Mouse (Mus musculus): Measurements from ENCODE around the gene Fut8. TPM values are rescaled to one million over a fixed set of nuclear protein-coding genes. Genes with fewer than 3 reads are reported as not detected.
"Not testable (repeated sequence)": the region's sequence is repeated elsewhere in the genome, so short reads cannot be mapped to it uniquely, and the experiment has no call there.

Gene Fut8
- total RNA-seq, 2 experiments from 2014 or later = 24.9 to 26.8 TPM

GRCm38 (mm10) chr12:77222272-77222874 lies 15.6 kb upstream of the Fut8 start:
- DNase-seq = no peak

DNA sequence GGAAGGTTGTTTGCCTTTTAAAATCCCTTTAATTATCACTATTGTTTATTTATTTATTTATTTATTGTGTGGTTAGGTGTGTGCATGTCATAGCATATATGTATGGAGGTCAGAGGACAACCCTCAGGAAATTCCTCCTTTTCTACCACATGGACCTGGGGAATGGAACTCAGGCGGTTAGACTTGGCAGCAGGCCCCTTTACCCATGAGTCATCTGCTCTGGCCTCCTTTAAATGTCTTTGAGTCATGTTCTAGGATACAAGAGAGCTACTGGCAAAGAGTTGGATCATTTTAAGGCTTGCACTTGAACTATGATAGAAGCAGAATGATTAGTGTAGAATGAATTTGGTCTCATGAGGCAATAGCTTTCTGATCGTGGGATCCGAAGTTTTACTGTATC lies 14.3 kb upstream of the Fut8 start:
- no peak for DNase-seq

GRCm38 (mm10) chr12:77224121-77224520 lies 13.8 kb upstream of the Fut8 start:
- DNase-seq = no peak

- no peak for DNase-seq
Observed at GRCm38 (mm10) chr12:77224891-77225290, 13.0 kb upstream of the Fut8 start.

GRCm38 (mm10) chr12:77225727-77226126 lies 12.2 kb upstream of the Fut8 start:
- DNase-seq = no peak

GRCm38 (mm10) chr12:77235958-77236357 lies 2.0 kb upstream of the Fut8 start:
- no peak for DNase-seq

DNA sequence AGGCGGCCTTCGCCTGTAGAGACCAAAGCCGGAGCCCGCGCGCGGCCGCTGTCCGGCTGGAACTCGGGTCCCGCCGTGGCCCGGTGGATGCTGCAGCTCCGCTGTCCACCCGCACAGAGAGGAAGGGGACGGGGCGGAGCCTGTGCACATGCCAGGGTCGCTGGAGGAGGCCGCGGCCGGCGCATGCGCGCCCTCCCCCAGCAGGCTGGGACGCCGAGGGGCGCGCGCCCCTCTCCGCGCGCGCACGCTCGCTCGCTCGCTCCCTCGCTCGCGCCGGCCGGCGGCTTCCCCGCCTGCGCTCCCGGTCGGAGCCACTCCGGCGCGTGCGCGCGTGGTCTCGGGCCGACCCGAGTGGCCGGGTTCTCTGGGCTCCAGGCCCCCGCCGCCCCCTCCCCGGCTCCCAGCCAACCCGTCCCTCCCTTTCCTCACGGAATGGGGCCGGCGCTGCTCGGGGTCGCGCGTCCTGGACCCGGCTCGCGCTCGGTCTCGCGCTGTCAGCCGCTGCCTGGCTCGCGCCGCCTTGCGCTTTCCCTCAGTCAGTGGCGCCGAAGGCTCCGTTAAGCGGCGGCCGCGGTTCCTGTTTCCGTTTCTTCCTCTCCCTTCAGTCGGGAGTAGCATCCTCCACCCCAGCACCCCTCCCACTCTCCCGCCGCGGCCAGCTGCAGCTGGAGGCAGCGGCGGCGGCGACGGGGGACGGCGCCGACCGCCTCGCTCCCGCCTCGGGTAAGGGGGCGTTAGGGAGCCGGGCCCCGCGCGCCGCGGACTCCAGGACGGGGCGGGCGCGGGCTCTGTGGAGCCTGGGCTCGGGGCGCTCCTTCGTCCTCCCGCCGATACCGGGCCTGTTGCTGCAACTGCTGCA lies 835 bp downstream of the Fut8 start:
- peak; percentile 94 for DNase-seq

DNA sequence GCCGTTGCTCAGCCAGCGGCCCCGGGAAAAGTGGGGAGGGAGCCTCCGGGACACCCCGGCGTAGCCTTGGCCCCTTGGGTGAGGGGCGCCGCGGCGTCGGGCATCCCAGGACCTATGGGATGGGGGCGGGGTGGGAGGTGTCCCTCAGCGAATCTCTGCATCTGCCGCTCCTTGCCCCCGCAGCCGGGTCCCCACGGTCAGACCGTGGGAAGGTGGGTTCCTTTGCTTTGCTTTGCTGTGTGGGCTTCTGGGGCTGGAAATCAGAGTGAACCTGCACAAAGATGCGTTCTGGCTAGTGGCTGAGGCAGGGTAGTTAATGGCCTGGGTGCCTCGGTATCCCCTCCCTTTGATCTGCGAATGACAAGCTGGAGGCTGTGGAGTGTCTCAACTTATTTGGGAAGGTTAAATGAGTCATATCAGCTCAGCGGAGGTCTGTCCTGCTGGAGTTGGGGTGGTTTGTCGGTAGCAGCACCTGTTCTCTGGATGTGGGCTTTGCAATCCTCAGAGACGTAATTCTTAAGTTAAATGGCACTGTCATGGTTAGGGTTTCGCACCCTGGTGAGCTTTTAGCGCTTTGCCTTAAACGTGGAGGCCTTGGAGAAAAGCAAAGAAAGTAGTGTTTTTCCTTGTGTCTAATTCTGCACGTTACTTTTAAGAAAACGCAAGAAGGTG lies 1.6 kb downstream of the Fut8 start:
- DNase-seq = no peak

- DNase-seq = no peak
Observed at GRCm38 (mm10) chr12:77240372-77240771, 2.4 kb downstream of the Fut8 start.

GRCm38 (mm10) chr12:77240839-77241238 lies 2.9 kb downstream of the Fut8 start:
- no peak for DNase-seq

DNA sequence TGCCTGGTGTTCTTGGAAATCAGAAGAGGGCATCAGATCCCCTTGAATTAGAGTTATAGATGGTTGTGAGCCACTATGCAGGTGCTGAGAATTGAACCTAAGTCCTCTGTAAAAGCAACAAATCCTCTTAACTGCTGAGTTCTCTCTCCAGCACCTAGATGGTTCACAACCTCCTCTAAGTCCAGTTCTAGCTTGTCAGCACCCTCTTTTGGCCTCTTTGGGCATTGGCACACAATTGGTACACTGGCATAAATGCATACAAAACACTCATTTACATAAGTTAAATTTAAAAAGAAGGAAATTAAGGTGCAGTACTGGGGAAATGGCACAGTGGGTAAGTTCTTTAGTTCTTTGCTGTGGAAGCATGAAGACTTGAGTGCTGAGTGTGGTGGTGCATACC lies 24.7 kb downstream of the Fut8 start:
- DNase-seq = no peak

DNA sequence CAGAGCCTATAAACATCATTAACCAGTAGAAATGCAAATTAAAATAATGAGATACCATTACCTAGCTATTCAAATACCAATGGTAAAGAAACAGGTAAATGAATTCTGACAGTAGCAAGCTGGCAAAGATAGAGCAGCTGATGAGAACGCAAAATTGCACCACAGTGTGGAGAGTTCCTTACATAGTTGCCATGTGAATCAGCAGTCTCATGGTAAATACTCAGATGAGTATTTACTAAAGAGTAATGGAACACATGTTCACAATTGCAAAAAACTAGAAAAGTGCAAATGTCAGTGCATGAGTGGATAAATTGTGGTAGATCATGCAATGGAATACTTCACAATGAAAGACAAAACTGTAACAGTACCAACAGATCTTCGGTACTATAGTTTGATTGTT lies 25.9 kb downstream of the Fut8 start:
- DNase-seq = no peak

DNA sequence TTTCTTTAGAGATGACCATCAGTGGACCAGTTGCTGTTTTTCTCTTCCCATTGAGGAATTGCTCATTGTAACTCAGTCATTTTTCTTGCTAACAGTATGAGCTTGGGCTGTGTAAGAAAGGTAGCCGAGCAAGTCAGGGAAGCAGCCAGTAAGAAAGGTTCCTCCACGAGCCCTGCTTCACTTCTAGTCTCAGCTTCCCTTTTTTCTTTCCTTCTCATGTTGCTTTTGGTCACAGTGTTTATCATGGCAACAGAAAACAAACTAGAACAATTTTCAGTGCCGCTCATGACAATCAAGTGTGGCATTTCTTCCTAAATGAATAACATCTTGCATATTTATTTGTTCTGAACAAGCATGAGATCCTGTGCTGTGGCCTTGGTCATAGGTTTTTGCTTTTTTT lies 32.8 kb downstream of the Fut8 start:
- no peak for DNase-seq

DNA sequence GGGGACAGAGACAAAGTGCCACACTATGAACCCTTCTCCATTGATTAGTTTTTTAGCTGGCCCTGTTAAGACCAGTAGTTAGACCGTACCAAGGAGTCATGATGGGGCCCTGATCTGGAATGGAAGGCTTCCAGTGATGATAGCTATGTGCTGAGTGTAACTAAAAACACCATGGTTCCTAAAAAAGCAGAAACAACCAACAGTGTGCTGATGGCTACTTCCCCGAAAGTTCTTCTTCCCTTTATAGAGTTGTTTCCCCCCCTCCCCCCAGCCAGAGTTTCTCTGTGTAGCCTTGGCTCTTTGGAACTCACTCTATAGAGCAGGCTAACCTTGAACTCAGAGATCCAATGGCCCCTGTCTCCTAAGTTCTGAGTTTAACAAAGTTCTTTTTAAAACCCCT lies 50.6 kb downstream of the Fut8 start:
- no peak for DNase-seq

DNA sequence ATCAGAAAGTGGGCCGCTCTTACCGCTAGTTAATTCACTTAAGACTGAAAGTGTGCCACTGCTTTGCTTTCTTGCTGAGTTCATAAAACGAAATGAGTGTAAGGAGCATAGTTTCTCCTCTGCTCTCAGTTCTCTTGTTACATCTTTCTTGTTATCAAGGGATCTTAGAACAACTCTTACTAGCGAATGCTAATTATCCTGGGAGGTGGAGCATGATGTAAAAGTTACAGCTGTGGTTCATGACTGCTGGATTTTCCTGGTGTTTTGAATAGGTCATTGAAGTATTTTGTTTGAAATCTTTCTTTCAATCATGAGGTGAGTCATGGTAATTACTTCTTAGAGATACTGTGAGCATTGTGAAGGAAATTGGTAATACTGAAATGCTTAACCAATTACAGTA lies 53.1 kb downstream of the Fut8 start:
- no peak for DNase-seq

DNA sequence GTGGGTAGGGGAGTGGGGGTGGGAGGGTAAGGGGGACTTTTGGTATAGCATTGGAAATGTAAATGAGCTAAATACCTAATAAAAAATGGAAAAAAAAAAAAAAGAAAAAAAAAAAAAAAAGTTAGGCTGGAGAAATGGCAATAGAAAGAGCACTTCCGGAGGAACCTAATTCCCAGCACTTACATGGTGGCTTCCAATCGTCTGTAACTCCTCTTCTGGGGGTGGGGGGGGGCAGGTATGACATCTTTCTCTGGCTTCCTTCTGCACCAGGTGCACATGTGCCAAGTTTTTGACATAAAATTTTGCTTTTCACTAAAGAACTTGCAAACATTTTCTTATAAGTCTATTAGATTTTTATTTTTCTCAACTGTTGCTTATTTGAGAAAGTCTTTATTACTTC lies 53.9 kb downstream of the Fut8 start:
- DNase-seq = not testable (repeated sequence)

DNA sequence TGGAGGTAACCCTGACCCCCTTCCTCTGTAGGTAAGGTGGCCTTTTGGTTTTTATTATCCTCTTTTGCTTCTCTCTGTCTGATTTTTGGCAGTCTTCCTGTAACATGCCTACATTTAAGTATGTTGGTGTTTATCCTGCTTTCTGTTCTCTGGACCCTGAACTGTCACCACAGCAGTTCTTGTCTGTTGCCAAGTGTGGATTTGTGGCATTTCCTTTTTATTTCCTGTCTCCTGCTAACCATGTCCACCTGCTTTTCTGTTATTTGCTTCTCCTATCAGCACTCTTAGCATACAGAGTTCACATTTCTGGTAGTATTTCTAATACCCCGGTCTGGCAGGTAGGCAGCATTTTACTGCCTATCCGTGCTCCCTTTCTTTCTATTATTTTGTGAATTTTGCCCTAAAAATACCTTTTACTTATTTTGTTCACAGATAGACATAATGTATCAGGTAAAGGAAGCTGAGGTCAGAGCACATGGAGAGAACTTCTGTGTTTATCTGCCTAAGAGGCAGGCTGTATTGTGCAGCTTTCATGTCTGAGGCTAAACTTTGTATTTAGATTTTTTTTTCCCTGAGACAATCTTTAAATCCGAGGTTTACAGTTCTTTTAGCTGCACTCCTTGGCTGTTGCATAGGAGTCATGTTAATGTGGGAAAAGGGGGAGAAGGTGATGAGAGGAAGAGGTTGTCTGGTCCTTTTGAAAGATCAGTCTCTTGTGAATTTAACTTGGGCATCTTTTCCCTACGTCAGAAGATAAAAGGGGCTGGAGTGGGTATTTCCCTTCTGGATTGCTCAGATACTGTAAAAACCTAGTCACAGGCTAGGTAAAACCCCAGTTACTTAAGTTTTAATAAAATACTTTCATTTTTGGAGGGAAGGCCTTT lies 54.7 kb downstream of the Fut8 start:
- DNase-seq = no peak

- DNase-seq = no peak
Observed at GRCm38 (mm10) chr12:77296119-77296518, 58.2 kb downstream of the Fut8 start.

GRCm38 (mm10) chr12:77297114-77297513 lies 59.2 kb downstream of the Fut8 start:
- no peak for DNase-seq

GRCm38 (mm10) chr12:77297858-77298257 lies 59.9 kb downstream of the Fut8 start:
- DNase-seq = no peak

- DNase-seq = no peak
Observed at GRCm38 (mm10) chr12:77302011-77302410, 64.1 kb downstream of the Fut8 start.

GRCm38 (mm10) chr12:77303367-77303766 lies 65.4 kb downstream of the Fut8 start:
- DNase-seq = no peak

Measured in gastrocnemius, postnatal 10 days (tissue).